Mouse (Mus musculus) layer of hippocampus, adult 2 months (tissue): Measurements from ENCODE around the gene Bbx. TPM values are rescaled to one million over a fixed set of nuclear protein-coding genes. Genes with fewer than 3 reads are reported as not detected.

Experiments used
- DNase-seq, 2 experiments: peaks; one replicate each; pipeline ENCODE4 v3.0.0; 2022; ENCODE audit warnings: low spot score in 2 of 2
- H3K27ac ChIP-seq: fragments of 200-600 bp; 2 replicates; pipeline ENCODE4 v1.8.1; 2022
- H3K4me3 ChIP-seq: fragments of 200-600 bp; 2 replicates; pipeline ENCODE4 v1.8.1; 2022; ENCODE audit warnings: mild to moderate bottlenecking
- CTCF ChIP-seq: fragments of 200-600 bp; conservative IDR thresholded peaks from 2 replicates; pipeline ENCODE4 v1.8.1; 2022; ENCODE audit warnings: antibody characterized with exemption, mild to moderate bottlenecking, moderate library complexity
- total RNA-seq, 2 experiments: library from RNA; stranded (reverse); gene quantifications; 2 replicates each; pipeline ENCODE4 v1.2.3; 2021

Gene Bbx
- total RNA-seq, 2 experiments from 2014 or later, result 27.5 to 28.4 TPM

DNA sequence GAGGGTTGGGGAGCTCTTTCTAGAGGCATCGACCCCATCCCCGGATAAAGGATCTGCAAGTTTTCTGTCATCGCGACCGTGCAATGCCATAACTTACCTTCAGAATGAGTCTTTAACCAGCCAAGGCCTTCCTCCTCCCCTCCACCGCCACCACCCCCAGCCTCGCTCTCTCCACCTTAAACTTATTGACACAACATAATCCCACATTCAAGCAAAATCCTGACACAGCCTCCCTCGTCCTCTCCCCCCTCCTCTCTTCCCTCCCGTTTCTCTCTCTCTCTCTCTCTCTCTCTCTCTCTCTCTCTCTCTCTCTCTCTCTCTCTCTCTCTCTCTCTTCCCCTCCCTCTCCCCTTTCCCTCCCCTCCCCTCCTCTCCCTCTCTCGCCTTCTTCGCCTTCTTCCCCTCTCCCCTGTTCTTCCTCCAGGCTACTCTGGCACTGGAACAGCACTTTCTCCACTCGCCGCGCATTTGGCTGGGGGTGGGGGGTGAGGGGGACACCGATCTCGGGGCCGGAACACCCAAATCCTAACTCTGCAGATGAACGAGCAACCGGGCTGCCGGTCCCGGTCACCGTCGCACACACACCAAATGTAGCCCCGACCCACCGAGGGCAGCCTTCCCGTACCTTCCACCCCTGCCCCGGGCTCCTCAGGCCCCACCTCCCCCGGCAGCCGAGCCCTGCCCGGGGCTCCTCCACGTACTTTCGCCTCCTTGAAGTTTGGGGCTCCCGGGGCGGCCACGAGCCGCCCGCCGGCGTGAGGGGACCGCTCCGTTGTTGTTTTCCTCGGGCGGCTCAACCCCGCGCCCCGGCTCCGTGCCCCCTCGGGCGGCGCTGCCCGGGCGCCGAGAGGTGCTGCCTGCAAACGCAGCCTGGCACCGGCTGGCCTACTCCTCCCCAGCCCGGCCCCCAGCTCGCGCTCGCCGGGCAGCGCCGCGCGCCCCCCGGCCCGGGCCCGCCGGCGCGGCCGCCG lies 894 bp downstream of the Bbx start:
- Histone ChIP-seq H3K27ac (peak overlapping the region; percentile 97), H3K4me3 (peak overlapping the region; percentile 97)
- DNase-seq, result peak; percentile 4 to 13
- TF ChIP-seq CTCF, result no peak

DNA sequence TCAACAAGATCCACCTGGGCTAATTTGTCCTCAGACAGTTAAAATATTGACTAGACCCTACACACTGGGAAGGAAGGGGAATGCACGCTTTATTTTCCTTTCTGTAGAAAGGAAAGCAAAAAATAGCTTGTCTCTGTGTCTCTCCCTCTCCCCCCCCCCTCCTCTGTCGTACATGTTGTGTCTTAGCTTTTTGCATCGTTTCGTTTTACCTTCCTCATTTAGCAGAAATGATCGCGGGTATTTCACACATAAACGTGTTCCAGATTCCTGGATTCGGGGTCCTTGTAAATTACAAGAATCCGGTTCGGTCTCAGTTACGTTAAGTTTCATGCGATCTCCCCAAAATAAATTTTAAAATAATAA lies 1.7 kb downstream of the Bbx start:
- peak overlapping the region; percentile 75 for H3K27ac ChIP-seq
- peak in 1 of 2 experiments; percentile 0 for DNase-seq
- TF ChIP-seq CTCF, result no peak

DNA sequence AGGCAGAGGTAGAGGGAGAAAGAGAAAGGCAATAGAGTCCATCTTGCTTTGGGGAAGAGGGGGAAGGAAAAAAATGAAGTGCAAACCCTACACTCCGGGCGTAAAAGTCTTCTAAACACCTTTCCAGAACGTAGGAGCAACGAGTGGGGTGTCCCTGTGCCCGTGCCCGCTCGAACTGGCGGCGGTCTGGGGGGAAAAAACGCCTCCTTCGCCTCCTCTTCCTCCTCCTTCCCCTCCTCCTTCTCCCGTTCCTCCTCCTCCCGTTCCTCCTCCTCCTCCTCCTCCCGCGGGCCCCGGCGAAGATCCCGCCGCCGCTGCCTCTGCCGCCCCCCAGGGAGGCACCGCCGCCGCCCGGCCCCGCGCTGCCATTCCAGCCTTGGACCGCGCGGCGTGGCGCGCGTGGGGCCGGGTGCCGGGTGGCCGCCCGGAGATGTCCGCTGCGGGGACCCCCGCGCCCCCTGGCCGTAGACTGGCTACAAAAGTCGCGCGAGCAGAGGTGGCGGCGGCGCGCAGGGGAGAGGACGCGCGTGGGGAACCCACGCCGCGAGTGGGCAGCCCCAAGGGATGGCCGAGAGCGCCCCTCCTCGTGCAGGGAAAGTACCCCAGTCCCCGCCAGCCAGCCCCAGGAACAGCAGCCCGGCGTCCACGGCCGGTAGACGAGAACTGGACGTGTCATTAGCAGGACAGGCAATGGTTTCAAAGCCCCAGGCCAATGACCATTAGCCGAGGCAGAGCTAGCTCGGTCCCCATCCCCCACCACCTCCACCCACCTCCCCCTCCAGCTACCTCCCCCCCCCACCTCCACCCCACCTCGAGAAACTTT lies 2.3 kb downstream of the Bbx start:
- Histone ChIP-seq H3K4me3 (peak overlapping the region; percentile 97), H3K27ac (peak overlapping the region; percentile 78)
- DNase-seq, result peak; percentile 7 to 30
- TF ChIP-seq CTCF, result no peak; the same call in none of the 2 replicates

More for the DNA sequence above, 1.7 kb downstream of the Bbx start:
- H3K4me3 ChIP-seq, result peak overlapping the region; percentile 97

DNA sequence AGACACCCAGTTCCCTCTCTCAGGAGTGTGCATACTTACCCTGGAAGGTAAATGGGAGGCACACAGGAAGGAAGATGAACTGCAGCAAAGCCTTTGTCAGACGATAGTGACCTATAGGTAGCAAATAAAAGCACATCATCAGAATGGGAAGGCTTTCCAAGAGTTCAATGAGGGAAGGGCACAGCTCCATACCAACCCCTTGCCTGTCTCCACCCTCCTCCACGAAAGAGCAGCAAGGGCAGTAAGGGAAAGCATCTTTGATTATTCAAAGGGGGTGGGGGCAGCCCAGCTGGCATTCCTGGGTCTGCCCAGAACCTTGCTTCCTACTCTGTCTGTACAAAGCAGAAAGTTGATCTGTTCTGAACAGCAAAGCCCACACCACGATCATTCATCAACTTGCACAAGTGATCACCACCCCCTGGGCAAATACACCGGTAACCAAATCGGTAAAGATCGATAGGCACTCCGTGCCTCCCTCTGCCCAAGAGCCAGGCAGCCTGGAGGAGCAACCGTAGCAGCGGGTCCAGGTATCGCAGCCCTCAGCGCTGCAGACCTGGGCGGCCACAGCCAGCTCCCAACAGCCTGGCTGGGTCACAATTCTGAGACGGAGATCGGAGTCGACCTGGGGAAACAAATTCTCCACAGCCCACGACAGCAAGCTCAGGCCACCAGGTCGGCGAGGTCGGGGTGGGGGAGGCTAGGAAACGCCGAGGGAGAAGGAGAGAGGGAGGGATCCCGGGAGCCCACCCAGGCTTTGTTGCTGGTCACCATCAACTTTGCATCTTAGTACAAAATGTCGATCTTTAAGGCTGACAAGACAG lies 3.1 kb downstream of the Bbx start:
- DNase-seq, result peak in 1 of 2 experiments; percentile 11
- no peak for TF ChIP-seq CTCF
- Histone ChIP-seq H3K4me3 (peak overlapping the region; percentile 97), H3K27ac (peak overlapping the region; percentile 78)

DNA sequence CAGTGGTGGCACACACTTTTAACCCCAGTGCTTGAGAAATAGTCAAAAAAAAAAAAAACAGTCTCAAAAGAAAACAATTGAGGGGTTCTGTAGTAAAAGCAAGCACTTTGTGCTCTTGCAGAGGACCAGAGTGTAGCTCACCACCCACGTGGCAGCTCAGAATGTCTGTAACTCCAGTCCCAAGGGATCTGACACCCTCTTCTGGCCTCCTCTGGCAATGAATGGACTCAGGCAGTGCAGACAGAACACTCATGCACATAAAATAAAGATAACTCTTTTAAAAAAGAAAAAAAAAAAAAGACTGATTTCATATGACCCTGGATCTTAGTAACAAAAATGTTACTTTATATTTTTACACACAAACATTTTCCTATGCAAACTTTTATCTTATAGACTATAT lies 12.1 kb downstream of the Bbx start:
- Histone ChIP-seq H3K4me3 (no peak overlapping the region), H3K27ac (no peak overlapping the region)
- TF ChIP-seq CTCF, result peak; percentile 37
- no peak for DNase-seq

DNA sequence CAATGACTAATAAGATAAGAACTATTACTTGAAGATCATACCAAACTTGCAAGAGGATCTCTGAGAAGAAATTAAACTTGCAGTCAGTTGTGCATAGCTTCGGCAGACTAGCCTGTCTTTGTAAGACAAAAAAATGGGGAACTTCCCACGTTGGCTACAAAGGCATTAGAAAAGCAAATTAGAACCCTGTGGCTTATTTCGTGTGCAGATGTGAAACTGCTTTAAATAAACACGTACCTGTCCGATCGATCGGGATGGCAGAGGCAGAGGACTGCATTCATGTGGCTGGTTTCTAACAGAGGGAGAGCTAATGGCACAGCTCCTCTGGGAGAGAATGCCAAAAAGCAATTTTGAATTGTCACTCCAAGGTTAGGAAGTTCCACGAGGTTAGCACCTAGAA lies 16.8 kb downstream of the Bbx start:
- Histone ChIP-seq H3K4me3 (no peak overlapping the region), H3K27ac (no peak overlapping the region)
- no peak for TF ChIP-seq CTCF
- DNase-seq, result no peak

DNA sequence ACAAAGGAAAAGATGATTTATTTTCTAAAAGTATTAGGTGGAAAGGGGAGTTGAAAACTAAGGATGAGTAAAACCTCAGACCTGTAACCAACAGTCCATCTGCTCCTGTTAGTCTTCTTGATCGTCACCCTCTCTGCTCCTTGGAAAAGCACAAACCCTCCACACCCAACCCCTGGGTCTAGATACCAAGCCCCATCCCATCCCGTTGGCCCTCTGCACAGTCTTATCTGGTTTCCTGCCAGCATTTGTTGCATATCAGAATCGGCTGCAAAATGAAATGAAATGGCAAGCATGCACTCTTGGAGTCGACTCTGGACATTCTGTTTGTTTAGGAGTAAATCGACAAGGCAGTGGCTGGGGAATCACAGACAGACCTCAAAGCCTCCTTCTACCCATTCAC lies 29.3 kb downstream of the Bbx start:
- H3K27ac ChIP-seq, result no peak overlapping the region

DNA sequence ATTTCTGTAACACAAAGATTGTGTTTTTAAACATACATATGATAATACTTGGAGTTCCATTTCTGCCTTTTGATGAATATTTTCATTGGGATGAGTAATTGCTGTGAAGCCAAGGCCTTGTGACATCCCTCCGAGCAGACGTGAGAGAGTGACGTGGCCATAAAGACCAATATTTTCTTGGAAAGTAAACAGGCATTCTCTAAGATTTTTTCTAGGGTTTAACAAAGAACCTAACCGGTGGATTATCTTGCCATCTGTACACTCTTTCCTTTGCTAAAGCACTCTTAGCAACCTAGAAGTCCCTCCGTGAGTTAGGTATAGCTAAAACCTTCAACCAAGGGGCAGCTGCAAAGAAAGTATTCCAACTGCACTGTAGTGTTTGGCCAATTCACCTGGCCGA lies 32.4 kb downstream of the Bbx start:
- TF ChIP-seq CTCF, result no peak
- H3K4me3 ChIP-seq, result no peak overlapping the region
- no peak overlapping the region for H3K27ac ChIP-seq
- DNase-seq, result no peak

More for the DNA sequence above, 29.3 kb downstream of the Bbx start:
- TF ChIP-seq CTCF, result no peak
- no peak overlapping the region for H3K4me3 ChIP-seq
- DNase-seq, result no peak

DNA sequence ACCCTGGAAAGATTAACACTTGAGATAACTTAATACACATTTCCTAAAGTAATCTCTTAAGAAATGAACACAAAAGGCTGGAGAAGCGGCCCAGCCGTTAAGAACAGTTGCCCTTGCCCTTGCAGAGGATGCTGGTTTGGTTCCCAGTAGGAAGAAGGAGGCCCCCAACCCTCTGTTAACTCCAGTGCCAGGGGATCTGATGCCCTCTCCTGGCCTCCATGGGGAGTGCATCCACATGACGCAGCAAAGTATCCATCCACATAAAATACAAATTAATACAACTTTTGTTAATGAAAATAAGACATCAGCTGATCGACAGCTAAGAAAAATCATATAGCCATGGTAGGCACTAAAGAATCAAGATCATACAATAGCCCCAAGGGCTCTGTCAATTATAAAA lies 33.6 kb downstream of the Bbx start:
- H3K27ac ChIP-seq, result no peak overlapping the region
- peak; percentile 51 for TF ChIP-seq CTCF
- no peak overlapping the region for H3K4me3 ChIP-seq
- DNase-seq, result no peak

DNA sequence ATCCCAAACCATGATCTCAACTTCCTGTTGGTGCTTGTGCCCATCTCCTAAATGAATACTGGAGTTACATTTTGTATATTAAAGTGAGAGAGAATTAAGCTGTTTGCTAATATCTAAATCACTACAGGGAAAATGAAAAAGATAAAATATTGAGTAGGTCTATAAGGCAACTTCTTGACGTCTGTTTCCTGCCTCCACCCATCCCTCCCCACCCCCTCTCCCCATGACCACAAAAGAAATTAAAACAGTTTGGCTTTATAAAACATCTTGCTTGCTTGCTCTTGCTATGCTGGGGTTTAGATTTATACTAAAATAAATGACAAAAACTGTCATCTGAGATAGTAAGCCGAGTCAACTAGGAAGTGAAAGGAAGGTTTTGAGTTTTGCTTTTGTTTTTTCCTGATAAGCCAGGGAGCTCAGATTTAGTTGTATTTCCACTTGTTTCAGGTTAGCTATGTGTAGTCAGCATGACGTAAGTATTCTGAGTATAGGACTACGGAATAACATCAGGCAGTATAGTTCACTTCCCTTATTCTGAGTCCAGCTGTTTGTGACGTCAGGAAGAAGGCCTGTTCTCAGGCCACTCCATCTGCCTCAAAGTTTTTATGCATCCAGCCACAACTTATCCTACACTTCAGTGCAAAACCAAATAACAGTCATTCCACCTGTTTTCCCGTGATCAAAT lies 36.1 kb downstream of the Bbx start:
- no peak overlapping the region for H3K27ac ChIP-seq
- no peak overlapping the region for H3K4me3 ChIP-seq
- DNase-seq, result no peak
- TF ChIP-seq CTCF, result no peak

DNA sequence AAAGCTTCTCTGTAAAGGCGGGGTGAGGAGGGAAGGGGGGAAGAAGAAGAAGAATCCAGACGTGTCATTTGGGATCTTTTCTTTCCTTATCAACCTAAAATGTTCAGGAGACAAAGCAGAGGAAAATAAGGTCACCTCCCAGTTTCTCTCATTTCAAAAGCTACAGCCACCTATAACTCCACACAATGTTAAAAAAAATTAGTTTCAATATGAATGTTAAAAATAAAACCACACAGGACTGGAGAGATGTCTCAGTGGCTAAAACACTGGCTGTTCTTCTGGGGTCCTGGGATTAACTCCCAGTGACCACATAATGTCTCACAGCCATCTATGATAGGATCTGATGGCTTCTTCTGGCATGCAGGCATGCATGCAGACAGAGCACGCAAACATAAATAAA lies 43.7 kb downstream of the Bbx start:
- no peak for DNase-seq
- TF ChIP-seq CTCF, result no peak
- Histone ChIP-seq H3K4me3 (no peak overlapping the region), H3K27ac (no peak overlapping the region)

DNA sequence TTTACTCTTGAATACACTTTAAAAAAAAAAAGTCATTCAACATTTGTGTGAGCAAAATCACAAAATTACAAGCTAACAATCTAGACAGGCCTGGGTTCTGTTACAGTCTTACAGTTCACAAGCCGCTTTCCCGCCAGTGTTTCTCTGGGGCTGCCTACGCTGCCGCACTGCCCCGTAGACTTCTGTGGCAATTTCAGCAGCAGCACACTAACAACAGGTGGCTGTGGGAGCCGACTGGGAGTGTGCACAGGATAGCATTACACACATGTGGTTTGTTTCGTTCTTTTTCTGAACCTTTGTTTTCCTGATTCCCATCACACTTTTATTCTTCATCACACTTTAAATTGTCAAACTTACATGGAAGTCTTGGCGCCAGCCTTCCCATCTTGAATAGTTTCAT lies 48.6 kb downstream of the Bbx start:
- Histone ChIP-seq H3K27ac (no peak overlapping the region), H3K4me3 (no peak overlapping the region)
- TF ChIP-seq CTCF, result no peak
- no peak for DNase-seq
